Mouse (Mus musculus) leukemia stem cell, adult 10-12 weeks (primary cell): ENCODE results near the gene Syce1l. TPM values are rescaled to one million over a fixed set of nuclear protein-coding genes. Genes with fewer than 3 reads are reported as not detected.

Experiments used
- polyA plus RNA-seq: library from polyadenylated mRNA; stranded (reverse); fragments of >175 nt; gene quantifications from 2 replicates; pipeline ENCODE4 v1.2.3, GENCODE M21; 2012; ENCODE audit warnings: low replicate concordance

Syce1l gene
- not detected in 2 replicates for polyA plus RNA-seq

DNA sequence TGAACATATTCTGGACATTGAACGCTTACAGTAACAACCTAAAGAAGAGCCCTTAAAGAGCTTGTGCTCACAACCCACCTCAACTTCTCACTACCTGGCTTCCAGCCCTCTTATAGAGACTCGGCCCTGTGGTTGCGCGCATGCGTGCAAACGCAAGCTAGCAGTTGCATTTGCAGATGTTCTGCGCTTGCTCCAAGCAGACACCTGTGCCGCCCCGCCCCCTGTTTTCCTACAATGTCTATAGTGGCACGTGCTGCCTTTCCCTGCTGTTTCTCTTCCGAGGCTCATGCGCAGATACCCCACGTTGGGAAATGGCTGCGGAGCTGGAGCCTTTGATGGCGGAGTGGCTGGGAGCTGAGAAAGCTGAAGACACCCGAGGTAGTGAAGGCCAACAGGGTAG is at the start of gene Syce1l:
Syce1l (plus strand) TSS at position 288 of the 400 bp plus-strand sequence.

DNA sequence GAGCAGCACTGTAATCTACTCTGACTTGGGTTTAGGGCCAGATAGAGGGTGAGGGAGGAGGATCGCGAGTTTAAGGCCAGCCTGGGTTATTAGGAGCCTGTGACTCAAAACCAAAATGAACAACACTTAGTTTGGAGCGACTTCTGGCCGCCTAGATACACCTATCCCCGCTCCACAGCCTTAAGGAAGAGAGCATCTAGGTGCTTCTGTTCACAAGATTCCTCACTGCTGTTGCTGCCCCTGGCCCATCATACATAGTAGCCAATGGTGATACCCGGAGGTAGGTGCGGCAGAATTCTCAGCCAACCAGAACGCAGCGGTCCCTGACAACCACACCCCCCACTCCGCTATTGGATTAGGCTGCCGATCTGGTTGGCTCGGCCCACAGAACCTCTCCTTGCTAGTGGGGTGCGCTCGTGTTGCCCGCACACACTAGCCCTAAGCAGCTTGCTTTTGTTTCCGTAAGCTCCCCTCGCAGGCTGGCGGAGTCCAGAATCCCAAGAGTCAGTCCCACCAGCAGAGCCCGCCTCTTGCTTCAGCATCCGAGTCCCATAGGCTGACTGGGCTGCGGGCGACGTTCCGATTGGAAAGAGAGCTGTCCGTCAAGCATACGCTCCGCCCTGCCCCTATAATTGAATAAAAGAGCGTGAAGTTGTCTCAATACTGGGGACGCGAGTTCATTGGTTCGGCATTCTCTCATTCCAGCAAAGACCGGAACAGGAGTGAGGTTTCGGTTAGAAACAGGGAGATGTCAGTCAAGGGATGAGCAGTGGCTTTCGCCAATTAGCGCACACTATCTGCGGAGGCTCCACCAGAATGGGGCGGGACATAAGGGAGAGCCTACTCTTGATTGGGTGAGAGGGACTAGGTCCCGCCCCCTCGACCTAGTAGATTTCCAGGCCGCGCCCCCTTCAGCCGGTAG is 8.1 kb upstream of the Syce1l start, which contains the start of gene Mon1b:
Mon1b (plus strand) TSS at position 918 of the 922 bp plus-strand sequence.

Other genes with a start within 250 kb of the Syce1l start
- gene Mon1b, start 7.6 kb upstream of the Syce1l start, polyA plus RNA-seq: 3.8 and 12.3 TPM in 2 replicates
- gene Adamts18, start 205.5 kb downstream of the Syce1l start, polyA plus RNA-seq: not detected in 2 replicates